Mouse (Mus musculus): Measurements from ENCODE around the gene Gm11634. TPM values are rescaled to one million over a fixed set of nuclear protein-coding genes. Genes with fewer than 3 reads are reported as not detected.
"Not testable (repeated sequence)": the region's sequence is repeated elsewhere in the genome, so short reads cannot be mapped to it uniquely, and the experiment has no call there.

The Gm11634 gene
- not detected in 2 replicates for polyA plus RNA-seq (2015; fragmentation: Nextera tagmentation; extraction: Ambion mirVana)

- no peaks in the 10 kb centered on the region for H3K9me3 ChIP-seq (replicated peaks)
- no peak within 1 kb of the TSS for H3K9ac ChIP-seq (replicated peaks)
- no peak within 1 kb of the TSS for H3K4me3 ChIP-seq (replicated peaks)
- no peak for ATAC-seq (ENCODE audit: low FRiP score)
- no peaks in the 10 kb centered on the region for H3K4me1 ChIP-seq
- H3K36me3 ChIP-seq: no peaks in the 10 kb centered on the region
- 0 out of 2 replicates have a peak, but pooled peaks cover 3% of the 10 kb centered on the region for H3K27me3 ChIP-seq (replicated peaks)
- no peak within 1 kb of the TSS for H3K27ac ChIP-seq (replicated peaks)
- H3K4me2 ChIP-seq: no peak within 1 kb of the TSS
- WGBS: 75% methylated on average over 6 of the region's 6 CpGs
These were observed at the start of gene Gm11634 for GRCm38 (mm10) chr11:101599156-101599555. Gene Gm11634, minus strand, starts transcription at chr11:101599256.

GRCm38 (mm10) chr11:101647093-101647492 is 48.0 kb upstream of the Gm11634 start:
- not testable (repeated sequence) for H3K27me3 ChIP-seq (replicated peaks); H3K36me3 ChIP-seq; H3K9ac ChIP-seq (replicated peaks); H3K4me3 ChIP-seq (replicated peaks); H3K4me1 ChIP-seq; H3K9me3 ChIP-seq (replicated peaks); H3K4me2 ChIP-seq; ATAC-seq (ENCODE audit: low FRiP score)
- WGBS: 95% methylated on average over 10 of the region's 10 CpGs
- H3K27ac ChIP-seq (replicated peaks): peak overlapping the region; percentile 95; the same call in 1 of the 2 replicates

- H3K4me1 ChIP-seq; H3K36me3 ChIP-seq; H3K27me3 ChIP-seq (replicated peaks); H3K9me3 ChIP-seq (replicated peaks); ATAC-seq (ENCODE audit: low FRiP score): not testable (repeated sequence)
- 9% methylated on average over 16 of the region's 16 CpGs for WGBS
- peak overlapping the region; percentile 33 for H3K4me3 ChIP-seq (replicated peaks)
- H3K4me2 ChIP-seq: peak overlapping the region; percentile 52
- peak overlapping the region; percentile 47 for H3K9ac ChIP-seq (replicated peaks)
- H3K27ac ChIP-seq (replicated peaks): peak overlapping the region; percentile 95
These were observed 47.3 kb upstream of the Gm11634 start for GRCm38 (mm10) chr11:101646283-101646794.

GRCm38 (mm10) chr11:101645411-101646282 is 46.6 kb upstream of the Gm11634 start:
- Histone ChIP-seq H3K27ac (replicated peaks) (peak overlapping the region; percentile 95), H3K4me2 (peak overlapping the region; percentile 52), H3K4me3 (replicated peaks) (peak overlapping the region; percentile 33), H3K9ac (replicated peaks) (peak overlapping the region; percentile 47)
- WGBS: under 1% methylated on average over 42 of the region's 56 CpGs
- not testable (repeated sequence) for H3K27me3 ChIP-seq (replicated peaks); H3K9me3 ChIP-seq (replicated peaks); H3K36me3 ChIP-seq; H3K4me1 ChIP-seq
- peak; percentile 84 for ATAC-seq (ENCODE audit: low FRiP score)

- peak overlapping the region; percentile 79 for H3K27ac ChIP-seq (replicated peaks)
- not testable (repeated sequence) for H3K9me3 ChIP-seq (replicated peaks); H3K27me3 ChIP-seq (replicated peaks); H3K4me3 ChIP-seq (replicated peaks); H3K9ac ChIP-seq (replicated peaks); H3K36me3 ChIP-seq; H3K4me2 ChIP-seq; ATAC-seq (ENCODE audit: low FRiP score)
- peaks cover 10% of the 10 kb centered on the region for H3K4me1 ChIP-seq
- WGBS: 6% methylated on average over 4 of the region's 4 CpGs
These were observed 46.0 kb upstream of the Gm11634 start for GRCm38 (mm10) chr11:101645043-101645410.

- no peaks in the 10 kb centered on the region for H3K36me3 ChIP-seq
- no peaks in the 10 kb centered on the region for H3K27me3 ChIP-seq (replicated peaks)
- no peak overlapping the region for H3K4me3 ChIP-seq (replicated peaks)
- peak overlapping the region; percentile 48; the same call in 1 of the 2 replicates for H3K27ac ChIP-seq (replicated peaks)
- ATAC-seq (ENCODE audit: low FRiP score): no peak
- H3K9ac ChIP-seq (replicated peaks): no peak overlapping the region
- WGBS: 65% methylated on average over 3 of the region's 3 CpGs
- no peaks in the 10 kb centered on the region for H3K9me3 ChIP-seq (replicated peaks)
- no peak overlapping the region for H3K4me2 ChIP-seq
- H3K4me1 ChIP-seq: peaks cover 10% of the 10 kb centered on the region
These were observed 45.5 kb upstream of the Gm11634 start for GRCm38 (mm10) chr11:101644591-101644990.

- H3K4me2 ChIP-seq: no peak overlapping the region
- H3K9me3 ChIP-seq (replicated peaks): no peaks in the 10 kb centered on the region
- H3K27ac ChIP-seq (replicated peaks): no peak overlapping the region
- 57% methylated on average over 5 of the region's 5 CpGs for WGBS
- no peak overlapping the region for H3K4me3 ChIP-seq (replicated peaks)
- H3K36me3 ChIP-seq: no peaks in the 10 kb centered on the region
- H3K27me3 ChIP-seq (replicated peaks): no peaks in the 10 kb centered on the region
- no peak for ATAC-seq (ENCODE audit: low FRiP score)
- no peak overlapping the region for H3K9ac ChIP-seq (replicated peaks)
- peaks cover 10% of the 10 kb centered on the region for H3K4me1 ChIP-seq
These were observed 43.9 kb upstream of the Gm11634 start for GRCm38 (mm10) chr11:101642931-101643330.

GRCm38 (mm10) chr11:101641710-101642642 is 42.9 kb upstream of the Gm11634 start:
- H3K4me2 ChIP-seq: peak overlapping the region; percentile 55
- H3K4me1 ChIP-seq: peaks cover 10% of the 10 kb centered on the region
- peak overlapping the region; percentile 39; the same call in 1 of the 2 replicates for H3K4me3 ChIP-seq (replicated peaks)
- WGBS: 6% methylated on average over 14 of the region's 26 CpGs
- H3K27ac ChIP-seq (replicated peaks): peak overlapping the region; percentile 88
- H3K9ac ChIP-seq (replicated peaks): 0 out of 2 replicates have a peak overlapping the region, but pooled peaks have one; percentile 34
- H3K27me3 ChIP-seq (replicated peaks); H3K9me3 ChIP-seq (replicated peaks); H3K36me3 ChIP-seq: not testable (repeated sequence)
- ATAC-seq (ENCODE audit: low FRiP score): peak; percentile 80

- H3K9me3 ChIP-seq (replicated peaks); H3K36me3 ChIP-seq; H3K27me3 ChIP-seq (replicated peaks): not testable (repeated sequence)
- Histone ChIP-seq H3K4me1 (peaks cover 10% of the 10 kb centered on the region), H3K4me2 (peak overlapping the region; percentile 55), H3K27ac (replicated peaks) (peak overlapping the region; percentile 88), H3K4me3 (replicated peaks) (peak overlapping the region; percentile 39), H3K9ac (replicated peaks) (peak overlapping the region; percentile 34; the same call in 1 of the 2 replicates)
- WGBS: 3% methylated on average over 53 of the region's 53 CpGs
- peak; percentile 88 for ATAC-seq (ENCODE audit: low FRiP score)
These were observed 42.0 kb upstream of the Gm11634 start for GRCm38 (mm10) chr11:101640857-101641709.

- Histone ChIP-seq H3K27me3 (replicated peaks) (no peaks in the 10 kb centered on the region), H3K4me3 (replicated peaks) (no peak overlapping the region), H3K27ac (replicated peaks) (no peak overlapping the region), H3K9me3 (replicated peaks) (no peaks in the 10 kb centered on the region), H3K4me1 (peaks cover 10% of the 10 kb centered on the region), H3K4me2 (no peak overlapping the region), H3K36me3 (no peaks in the 10 kb centered on the region), H3K9ac (replicated peaks) (no peak overlapping the region)
- 90% methylated on average over 4 of the region's 4 CpGs for WGBS
- ATAC-seq (ENCODE audit: low FRiP score): no peak
These were observed 40.7 kb upstream of the Gm11634 start for GRCm38 (mm10) chr11:101639761-101640160.

- WGBS: 89% methylated on average over 10 of the region's 10 CpGs
- no peak overlapping the region for H3K27ac ChIP-seq (replicated peaks)
- peaks cover 1% of the 10 kb centered on the region; the same call in 1 of the 2 replicates for H3K4me1 ChIP-seq
- no peak overlapping the region for H3K9ac ChIP-seq (replicated peaks)
- H3K36me3 ChIP-seq: no peaks in the 10 kb centered on the region
- no peaks in the 10 kb centered on the region for H3K9me3 ChIP-seq (replicated peaks)
- H3K27me3 ChIP-seq (replicated peaks): no peaks in the 10 kb centered on the region
- H3K4me3 ChIP-seq (replicated peaks): no peak overlapping the region
- no peak for ATAC-seq (ENCODE audit: low FRiP score)
- H3K4me2 ChIP-seq: no peak overlapping the region
These were observed 36.6 kb upstream of the Gm11634 start for GRCm38 (mm10) chr11:101635660-101636059.

All from neural tube, embryonic 15.5 days (tissue).